Comparison of ENCODE assay signal across 9 mouse cellular contexts in the genomic region with DNA sequence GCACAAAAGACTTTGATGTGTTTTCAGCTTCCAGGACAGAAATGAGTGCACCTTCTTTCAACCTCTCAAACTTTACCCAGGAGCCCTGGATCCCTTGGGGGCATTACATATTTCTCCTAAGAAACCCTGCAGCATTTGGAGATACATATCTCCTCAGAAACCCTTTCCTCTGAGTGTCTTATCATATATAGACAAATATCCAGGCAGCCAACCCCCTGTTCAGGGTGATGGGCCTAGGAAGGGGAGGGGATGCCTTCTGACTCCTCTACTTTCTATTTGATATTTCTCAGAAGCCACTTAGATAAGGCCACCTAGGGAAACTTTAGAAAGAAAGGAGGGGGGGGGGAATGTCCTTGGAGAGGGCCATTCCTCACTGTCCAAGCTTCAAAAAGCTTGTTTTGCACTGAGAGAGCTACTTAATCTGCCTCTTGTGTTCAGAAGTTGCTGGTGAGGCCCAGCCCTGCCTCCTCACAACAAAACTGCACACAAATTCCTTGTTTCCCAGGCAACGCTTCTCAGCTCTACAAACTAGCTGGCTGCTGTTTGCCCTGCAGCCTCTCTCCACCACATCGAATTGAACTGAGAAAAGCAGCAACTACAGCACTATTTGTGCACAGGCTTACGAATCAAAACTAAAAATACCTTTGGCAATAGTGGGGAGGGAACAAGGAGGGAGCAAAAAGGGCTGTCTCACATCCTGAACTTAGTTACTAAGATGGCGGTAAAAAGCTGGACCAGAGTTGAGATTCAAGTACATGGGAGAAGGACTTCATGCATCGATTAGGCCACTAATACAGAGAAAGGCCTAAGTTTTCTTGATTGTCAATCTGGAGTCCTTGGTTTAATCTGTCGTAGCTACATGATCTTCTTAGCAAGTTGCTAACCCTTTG. TPM values are rescaled to one million over a fixed set of nuclear protein-coding genes. Genes with fewer than 3 reads are reported as not detected.
DNase-seq lines count a peak whose midpoint lies in the region; ATAC-seq and TF ChIP-seq lines count a peak whose summit lies in the region.
"Had no signal": no experiment of that assay in that cellular context is flagged by ENCODE, and none has a peak within 500 bp of the region (broad histone marks: within the 10 kb centered on the region; RNA-seq: fewer than 3 reads in every experiment).

No protein-coding gene starts in this region.

- H3K27ac ChIP-seq in forebrain, embryonic 16.5 days (ENCODE audit: low read length): peak overlapping the region; percentile 64
- H3K27ac ChIP-seq in lung, postnatal 0 days (ENCODE audit: low read length): peak overlapping the region; percentile 58

- 0 out of 2 replicates have a peak overlapping the region, but pooled peaks have one; percentile 11 for H3K9ac ChIP-seq in forebrain, embryonic 16.5 days (replicated peaks; ENCODE audit: low read depth, low read length)
- H3K9ac ChIP-seq in lung, postnatal 0 days (replicated peaks; ENCODE audit: low read depth): no peak overlapping the region

- H3K4me1 ChIP-seq in forebrain, embryonic 16.5 days (replicated peaks; ENCODE audit: control insufficient read depth, insufficient read depth, low read length): peaks cover 15% of the 10 kb centered on the region
- 0 out of 2 replicates have a peak, but pooled peaks cover 2% of the 10 kb centered on the region for H3K4me1 ChIP-seq in lung, postnatal 0 days (ENCODE audit: insufficient read depth, low read depth, low read length)

- TF ChIP-seq EP300 in lung, postnatal 0 days (IDR thresholded peaks at IDR 0.05): no peak; the same call in none of the 2 replicates

- H3K9me3 ChIP-seq in forebrain, embryonic 16.5 days (ENCODE audit: control insufficient read depth, low read length): no peaks in the 10 kb centered on the region
- H3K9me3 ChIP-seq in lung, postnatal 0 days (ENCODE audit: low read length): no peaks in the 10 kb centered on the region

- H3K4me2 ChIP-seq in forebrain, embryonic 16.5 days (ENCODE audit: low read length): no peak overlapping the region
- H3K4me2 ChIP-seq in lung, postnatal 0 days (replicated peaks; ENCODE audit: low read depth, low read length): no peak overlapping the region

- no peak overlapping the region for H3K4me3 ChIP-seq in forebrain, embryonic 16.5 days (replicated peaks; ENCODE audit: low read length)
- no peak overlapping the region for H3K4me3 ChIP-seq in lung, postnatal 0 days (ENCODE audit: low read depth, low read length)

- H3K36me3 ChIP-seq in forebrain, embryonic 16.5 days (ENCODE audit: control insufficient read depth, insufficient read depth): no peaks in the 10 kb centered on the region
- no peaks in the 10 kb centered on the region for H3K36me3 ChIP-seq in lung, postnatal 0 days (ENCODE audit: insufficient read depth, low read length)

- 6% methylated on average over 6 of the region's 6 CpGs for WGBS in forebrain, embryonic 16.5 days
- 44% methylated on average over 6 of the region's 6 CpGs for WGBS in lung, postnatal 0 days

- peak; percentile 14; the same call in 1 of the 2 replicates for TF ChIP-seq CTCF in lung, postnatal 0 days (IDR thresholded peaks at IDR 0.05)

- ATAC-seq in forebrain, embryonic 16.5 days: peak; percentile 86
- ATAC-seq in lung, postnatal 0 days: peak; percentile 95

- H3K27me3 ChIP-seq in forebrain, embryonic 16.5 days (replicated peaks; ENCODE audit: control insufficient read depth, insufficient read depth, low read length): no peaks in the 10 kb centered on the region
- no peaks in the 10 kb centered on the region for H3K27me3 ChIP-seq in lung, postnatal 0 days (replicated peaks; ENCODE audit: insufficient read depth, low read length)

- peak; percentile 76 for DNase-seq in layer of hippocampus, adult 11-12 months (ENCODE audit: low spot score)
- no peak for DNase-seq in layer of hippocampus, adult 9-10 months (ENCODE audit: low spot score)
- DNase-seq in kidney, postnatal 25 days: peak; percentile 23 to 47
- DNase-seq in lung, postnatal 0 days (ENCODE audit: low spot score): peak; percentile 94
- DNase-seq in right cerebral cortex, adult 2 months (ENCODE audit: low spot score in 2 of 2): peak; percentile 74 to 81
- DNase-seq in spleen, postnatal 4 days (ENCODE audit: low spot score in 2 of 2): no peak
- DNase-seq in thymus, postnatal 4 days: no peak

RNA-seq across cellular contexts. Expression of a gene that starts 7.6 kb away (rescaled TPM):
- 6.3 and 6.6 TPM in 2 replicates for polyA plus RNA-seq in forebrain, embryonic 16.5 days (2015; fragmentation: Nextera tagmentation; extraction: Ambion mirVana)
- 0.81 and 1.2 TPM in 2 replicates for polyA plus RNA-seq in lung, postnatal 0 days (2015; fragmentation: Nextera tagmentation; extraction: Ambion mirVana)
- polyA plus RNA-seq: spleen, adult 2 months had no signal

RNA-seq across cellular contexts. Expression of a gene that starts 11.3 kb away (rescaled TPM):
- polyA plus RNA-seq in forebrain, embryonic 16.5 days (2015; fragmentation: Nextera tagmentation; extraction: Ambion mirVana): 8.3 and 9.9 TPM in 2 replicates
- 4.5 and 5.8 TPM in 2 replicates for polyA plus RNA-seq in lung, postnatal 0 days (2015; fragmentation: Nextera tagmentation; extraction: Ambion mirVana)

RNA-seq across cellular contexts. Expression of a gene that starts 42.1 kb away (rescaled TPM):
- 4.5 and 4.6 TPM in 2 replicates for polyA plus RNA-seq in forebrain, embryonic 16.5 days (2015; fragmentation: Nextera tagmentation; extraction: Ambion mirVana)
- 18.9 and 21.6 TPM in 2 replicates for polyA plus RNA-seq in lung, postnatal 0 days (2015; fragmentation: Nextera tagmentation; extraction: Ambion mirVana)

Comparison
In these comparisons a context has a peak if more than half of its experiments do, and no peak if none do; other contexts are left out.
1. DNase-seq: peak in layer of hippocampus, adult 11-12 months (single experiment), kidney, postnatal 25 days (2 of 2), lung, postnatal 0 days (single experiment) and right cerebral cortex, adult 2 months (2 of 2); none in layer of hippocampus, adult 9-10 months (single experiment), spleen, postnatal 4 days (0 of 2) and thymus, postnatal 4 days (single experiment).